Mouse (Mus musculus) frontal cortex, postnatal 14 days (tissue): Measurements from ENCODE around the gene Gm21969.

Experiments
- DNase-seq, 2 experiments: peaks; one replicate each; pipeline ENCODE4 v3.0.0; 2022; ENCODE audit warnings: low spot score in 2 of 2

Gene Gm21969

DNA sequence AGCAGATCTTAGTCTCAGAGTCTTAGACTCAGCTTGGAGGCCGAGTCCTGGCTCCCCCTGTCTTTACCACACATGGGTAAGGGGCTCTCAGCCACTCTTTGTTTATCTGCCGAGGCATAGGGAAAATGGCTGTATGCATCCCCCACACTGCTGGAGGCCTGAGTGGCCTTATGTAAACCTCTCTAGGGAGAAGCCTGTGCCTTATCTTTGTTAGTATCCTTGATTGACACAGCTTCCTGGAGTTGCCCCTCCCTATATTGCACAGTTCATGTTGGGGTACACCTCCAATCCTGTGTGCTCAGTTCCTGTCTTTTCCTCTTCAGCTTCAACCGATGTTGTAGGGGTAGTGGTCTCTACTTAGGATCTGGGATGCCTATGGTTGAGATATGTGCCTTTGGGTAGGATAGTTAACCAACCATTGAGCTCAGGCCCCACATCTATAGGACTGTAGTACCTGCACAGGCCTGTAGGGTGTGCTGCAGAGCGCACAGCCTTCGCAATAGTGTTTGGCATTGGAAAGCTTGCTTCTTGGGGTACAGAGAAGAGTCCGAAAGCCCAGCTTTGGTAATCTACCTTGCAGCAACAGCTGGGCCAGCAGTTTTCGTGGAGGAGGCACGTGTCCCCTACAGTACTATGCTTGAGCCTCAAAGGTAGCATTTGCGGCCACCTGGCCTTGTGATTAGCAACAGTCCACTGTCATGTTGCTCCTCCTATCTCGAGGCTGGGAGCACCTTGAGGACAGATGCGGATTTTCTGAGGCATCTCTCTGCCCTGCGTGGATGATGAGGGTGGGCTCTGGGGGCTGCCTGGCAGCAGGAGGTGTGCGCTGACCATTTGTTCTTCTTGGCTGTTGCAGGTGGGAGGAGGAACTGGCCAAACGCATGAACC lies at the start of gene Gm21969:
TSS of gene Gm21969 (plus strand) at position 830 of the 888 bp plus-strand sequence.
- peak in 1 of 2 experiments; percentile 49 for DNase-seq

DNA sequence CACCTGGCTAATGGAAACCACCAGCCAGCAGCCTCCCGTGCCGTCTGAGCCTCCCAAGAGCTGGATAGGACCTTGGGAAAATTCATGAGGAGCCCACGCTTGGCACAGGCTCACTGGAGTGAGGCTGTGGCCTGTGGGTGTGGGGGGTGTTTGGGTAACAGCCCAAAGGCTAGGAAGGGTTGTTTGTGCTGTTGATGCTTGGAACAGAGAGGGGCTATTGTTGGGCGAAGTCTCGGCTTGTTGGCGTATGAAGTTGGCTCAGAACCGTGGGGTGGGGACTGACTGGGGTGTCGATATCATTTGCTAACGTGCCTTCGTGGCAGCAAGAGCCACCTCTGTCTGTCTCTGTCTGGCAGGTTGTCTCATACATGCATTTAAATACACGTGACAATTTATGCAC lies 47.8 kb upstream of the Gm21969 start:
- DNase-seq, result no peak

DNA sequence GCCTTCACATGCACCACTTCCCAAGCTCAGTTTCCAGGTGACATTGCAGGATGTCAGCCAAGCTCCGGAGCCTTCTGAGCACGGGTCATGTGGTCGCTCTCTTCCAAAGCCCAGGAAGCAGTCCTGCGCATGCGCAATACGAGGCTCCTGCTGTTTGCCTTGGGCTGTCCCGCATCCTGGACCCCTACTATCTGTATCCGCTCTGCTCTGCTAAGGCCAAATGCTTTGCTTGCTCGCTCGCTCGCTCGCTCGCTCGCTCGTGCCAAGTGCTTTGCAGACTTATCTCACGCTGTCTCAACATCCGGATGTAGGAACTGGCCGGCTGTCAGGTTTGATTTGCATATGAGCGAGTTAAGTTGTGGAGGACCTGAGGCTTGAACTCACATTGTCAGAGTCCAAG lies 47.0 kb upstream of the Gm21969 start:
- DNase-seq, result no peak

DNA sequence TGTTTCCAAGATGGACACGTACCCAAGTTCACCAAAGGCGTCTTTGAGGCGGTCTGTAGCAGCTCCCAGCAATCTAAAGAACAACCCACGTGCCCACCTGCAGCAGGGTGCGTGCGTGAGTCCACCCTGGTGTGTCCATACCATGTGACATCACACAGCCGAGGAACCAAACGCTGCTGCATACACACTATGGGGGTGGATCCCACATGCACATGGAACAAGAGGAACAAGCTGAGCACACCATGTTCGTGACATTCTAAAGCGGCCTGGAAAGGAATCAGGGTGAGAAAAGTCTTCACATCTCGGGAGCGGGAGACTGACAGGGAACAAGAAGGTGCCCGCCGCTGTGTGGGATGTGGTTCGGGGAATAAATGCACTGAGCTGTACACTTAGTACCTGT lies 34.6 kb upstream of the Gm21969 start:
- DNase-seq, result no peak

DNA sequence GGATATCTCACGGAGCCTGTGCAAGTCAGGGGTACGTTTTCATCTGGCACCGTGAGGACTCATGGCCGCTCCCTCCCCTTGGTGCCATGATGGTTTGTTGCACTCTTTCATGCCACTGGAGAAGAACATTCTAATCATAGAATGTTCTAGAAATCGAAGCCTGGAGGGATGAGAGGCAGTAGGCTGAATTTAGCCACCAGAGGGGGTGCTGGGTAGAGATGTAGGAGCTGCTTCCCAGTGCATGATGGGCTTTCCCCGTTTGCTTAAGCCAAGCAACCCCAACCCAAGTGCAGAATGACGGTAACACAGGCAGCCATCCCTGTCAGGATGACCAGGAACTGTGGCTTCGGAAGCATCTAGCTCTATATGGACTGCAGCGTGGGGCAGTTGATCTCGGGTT lies 32.2 kb upstream of the Gm21969 start:
- DNase-seq, result no peak

DNA sequence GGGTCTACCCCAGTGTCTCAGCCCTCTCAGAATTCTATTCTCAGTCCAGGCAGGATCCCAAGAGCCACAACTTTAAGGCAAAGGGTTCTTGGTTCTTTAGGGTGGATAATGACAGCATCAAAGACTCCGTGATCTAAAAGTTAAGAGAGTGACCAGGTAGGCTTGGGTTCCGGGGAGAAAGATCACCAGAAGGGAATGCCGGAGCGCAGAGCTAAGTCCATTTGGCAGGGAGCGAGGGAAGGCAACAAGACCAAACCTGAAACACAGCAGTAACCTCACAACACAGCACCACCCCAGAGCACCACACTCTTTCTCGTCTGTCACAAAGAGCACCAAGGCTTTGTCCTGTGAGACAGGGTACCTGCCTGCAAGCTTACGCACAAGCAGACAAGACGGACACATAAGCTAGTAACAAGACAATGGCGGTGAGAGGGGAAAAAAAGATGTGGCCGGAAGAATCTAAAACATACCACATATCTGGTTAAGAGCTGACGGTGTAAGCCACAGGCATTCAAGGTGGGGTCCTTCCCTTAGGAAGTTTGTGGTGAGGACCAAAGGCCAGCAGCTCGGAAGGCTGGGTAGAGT lies 30.0 kb upstream of the Gm21969 start:
- DNase-seq, result no peak

DNA sequence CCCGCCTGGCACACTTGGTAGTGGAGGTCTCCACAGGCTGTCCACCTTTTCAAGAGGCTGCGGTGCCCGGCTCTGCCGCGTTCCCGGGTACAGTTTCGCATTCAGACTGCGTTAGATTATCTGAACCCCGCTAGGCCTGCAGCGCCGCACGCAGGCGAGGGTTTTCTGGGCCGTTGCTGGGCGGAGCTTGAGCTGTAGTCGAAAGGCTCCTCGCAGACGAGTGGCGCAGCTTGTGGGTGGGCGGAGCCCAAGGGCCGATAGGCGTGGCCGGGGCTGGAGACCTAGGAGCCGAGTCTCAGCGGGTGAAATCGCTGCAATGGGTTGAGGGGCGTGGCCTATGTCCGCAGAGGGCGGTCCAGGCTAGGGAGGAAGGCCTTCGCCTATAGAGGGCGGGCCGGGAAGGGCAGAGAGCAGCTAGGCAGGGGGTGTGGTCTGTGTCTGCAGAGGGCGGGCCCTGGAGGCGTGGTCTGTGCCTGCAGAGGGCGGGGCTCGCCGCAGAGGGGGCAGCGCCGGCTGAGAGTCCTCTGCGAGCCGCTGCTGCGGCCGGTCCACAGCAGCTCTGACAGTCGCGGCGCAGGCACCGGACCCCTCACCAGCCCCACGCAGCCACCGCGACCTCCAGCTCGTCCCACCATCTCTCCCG lies 28.7 kb upstream of the Gm21969 start:
- peak; percentile 96 to 97 for DNase-seq

DNA sequence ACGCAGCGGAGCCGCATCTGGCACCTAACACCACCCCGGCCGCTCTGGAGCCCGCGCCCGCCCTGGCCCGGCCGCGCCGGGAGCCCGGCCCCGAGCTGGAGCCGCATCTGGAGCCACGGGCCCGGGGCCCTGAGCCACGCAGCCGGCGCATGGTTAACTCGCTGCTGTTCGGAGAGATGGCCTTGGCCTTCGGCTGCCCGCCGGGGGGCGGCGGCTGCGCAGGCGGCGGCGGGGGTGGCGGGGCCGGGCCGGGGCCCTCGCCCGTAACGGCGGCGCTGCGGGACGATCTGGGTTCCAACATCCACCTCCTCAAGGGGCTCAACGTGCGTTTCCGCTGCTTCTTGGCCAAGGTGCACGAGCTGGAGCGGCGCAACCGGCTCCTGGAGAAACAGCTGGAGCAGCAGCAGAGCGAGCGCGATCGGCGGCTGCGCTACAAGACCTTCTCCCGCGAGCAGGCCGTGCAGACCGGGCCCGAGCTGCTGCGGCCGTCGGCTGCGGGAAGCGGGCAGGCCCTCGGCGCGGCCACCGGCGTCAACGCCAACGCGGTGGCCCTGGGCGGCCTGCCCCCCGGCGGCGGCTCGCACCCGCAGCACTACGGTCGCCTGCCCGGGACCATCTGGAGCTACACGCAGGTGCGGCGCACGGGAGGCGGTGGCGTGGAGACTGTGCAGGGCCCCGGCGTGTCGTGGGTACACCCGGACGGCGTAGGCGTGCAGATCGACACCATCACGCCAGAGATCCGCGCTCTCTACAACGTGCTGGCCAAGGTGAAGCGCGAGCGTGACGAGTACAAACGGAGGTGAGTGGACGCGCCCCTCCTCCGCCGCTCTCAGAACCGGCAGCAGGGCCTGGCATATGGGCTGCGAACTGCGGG lies 27.9 kb upstream of the Gm21969 start:
- peak in 1 of 2 experiments; percentile 50 for DNase-seq

DNA sequence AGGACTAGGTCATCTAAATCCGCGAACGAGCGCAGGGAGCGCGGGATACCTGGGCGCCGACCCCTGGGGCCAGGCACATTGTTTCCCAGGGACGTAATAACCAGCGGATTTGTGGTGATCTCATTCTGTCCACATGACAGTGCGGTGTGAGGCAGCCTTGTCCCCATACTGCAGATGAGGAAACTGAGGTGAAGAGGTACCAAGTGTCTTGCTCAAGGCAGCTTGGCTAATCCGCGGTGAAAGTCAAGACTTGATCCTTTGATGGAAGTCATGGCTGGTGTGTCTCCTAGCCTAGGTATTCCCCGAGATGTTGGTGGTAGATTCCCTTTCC lies 27.3 kb upstream of the Gm21969 start:
- DNase-seq, result no peak

DNA sequence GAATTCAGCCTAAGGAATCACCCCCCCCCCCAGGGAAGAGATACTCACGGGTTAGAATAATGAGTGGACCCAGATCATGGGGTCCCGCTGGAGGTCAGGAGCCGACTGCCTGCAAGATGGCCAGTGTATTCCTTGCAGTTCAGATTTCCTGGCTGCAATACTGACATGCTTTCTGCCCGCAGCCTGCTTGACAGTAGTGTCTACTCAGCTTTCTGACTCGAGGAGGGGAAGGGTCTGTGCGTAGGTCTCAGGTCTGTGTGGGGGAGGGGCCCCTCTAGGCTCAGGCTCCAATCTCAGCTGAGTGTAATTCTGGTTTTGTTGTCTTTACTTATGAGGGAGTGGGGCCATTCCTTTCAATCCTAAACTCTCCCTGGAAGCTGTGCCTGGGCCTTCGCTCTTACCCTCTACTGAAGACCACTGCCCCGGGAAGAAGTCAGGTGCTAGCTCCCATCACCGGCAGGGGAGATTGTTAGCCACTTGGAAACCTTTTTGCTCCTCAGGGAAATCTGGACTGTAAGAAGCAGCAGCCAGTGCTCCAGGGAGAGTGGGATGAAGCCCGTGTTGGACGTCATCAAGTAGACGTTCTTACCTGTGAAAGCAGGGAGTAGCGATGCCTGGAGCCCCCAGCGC lies 26.6 kb upstream of the Gm21969 start:
- no peak for DNase-seq

DNA sequence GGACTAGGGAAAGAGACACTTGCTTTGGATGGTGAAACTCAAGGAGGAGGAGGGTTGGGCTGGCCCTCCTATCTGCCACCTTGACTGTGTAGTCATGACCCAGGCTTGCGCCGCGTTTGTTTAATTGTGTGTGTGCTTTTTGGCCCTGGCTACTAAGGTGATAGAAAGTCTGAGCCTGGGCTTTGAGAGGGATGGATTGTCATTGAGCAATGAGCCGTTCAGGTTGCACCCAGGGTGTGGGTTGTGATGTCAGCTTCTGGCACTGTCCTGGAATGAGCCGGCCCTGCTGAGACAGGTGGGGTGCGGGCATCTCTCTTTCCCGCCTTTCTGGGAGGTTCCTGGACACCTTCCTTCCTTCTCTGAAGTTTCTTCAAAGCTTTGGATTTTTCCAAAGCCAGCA lies 26.0 kb upstream of the Gm21969 start:
- no peak for DNase-seq

DNA sequence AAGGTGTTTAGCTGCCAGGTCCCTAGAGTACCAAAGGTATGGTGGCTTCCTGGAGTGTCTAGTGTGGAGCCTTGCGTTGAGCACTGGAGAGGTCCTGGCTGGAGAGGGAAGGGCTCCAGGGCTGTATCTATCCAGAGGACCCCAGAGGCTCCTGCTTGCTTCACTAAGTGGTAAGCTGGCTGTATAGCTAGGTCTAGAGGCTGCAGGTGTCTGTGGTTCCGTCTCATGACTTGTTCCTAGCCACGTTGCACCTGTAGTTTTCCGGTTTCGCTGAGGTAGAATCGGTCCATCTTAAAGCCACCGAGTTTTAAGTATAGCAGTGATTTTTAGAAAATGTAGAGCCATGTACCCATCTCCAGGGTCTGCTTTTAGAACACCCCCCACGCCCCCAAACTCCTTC lies 24.6 kb upstream of the Gm21969 start:
- DNase-seq, result no peak

DNA sequence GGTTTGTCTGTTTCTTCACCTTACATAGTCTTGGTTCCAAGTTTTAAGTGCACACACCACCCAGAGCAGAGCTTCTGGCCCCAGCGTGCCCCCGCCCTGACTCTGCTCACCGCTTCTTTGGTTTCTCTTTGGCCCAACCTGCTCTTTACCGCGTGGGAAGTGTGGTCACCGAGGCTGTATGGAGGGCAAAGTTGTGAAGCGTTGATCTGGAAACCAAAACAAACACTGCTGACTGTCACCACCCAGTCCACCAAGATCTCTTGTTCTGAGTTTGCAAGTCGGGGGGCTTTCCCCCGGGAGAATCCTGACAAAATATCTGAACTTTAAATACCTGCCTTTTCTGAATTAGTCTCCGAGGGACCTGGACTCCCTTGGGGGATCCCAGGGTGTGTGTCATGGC lies 24.0 kb upstream of the Gm21969 start:
- DNase-seq, result no peak

DNA sequence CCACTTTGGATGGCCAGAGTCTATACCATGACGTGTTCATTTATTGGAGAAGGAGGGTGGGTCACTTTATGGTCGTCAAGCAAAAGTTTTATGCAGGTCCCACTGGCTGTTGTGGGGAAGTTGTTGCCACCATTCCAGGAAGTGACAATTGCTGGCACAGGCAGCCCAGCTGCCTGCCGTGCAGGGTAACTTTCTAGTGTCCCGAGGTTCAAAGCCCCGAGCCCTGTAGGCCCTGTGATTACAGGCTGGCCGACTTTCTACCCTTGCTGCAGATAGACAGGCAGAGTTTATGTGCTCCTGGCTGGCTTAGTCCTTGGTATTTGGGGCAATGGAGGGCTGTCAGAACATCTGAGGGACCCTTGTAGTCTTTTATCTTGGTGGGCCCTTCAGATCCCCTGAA lies 23.5 kb upstream of the Gm21969 start:
- DNase-seq, result no peak

DNA sequence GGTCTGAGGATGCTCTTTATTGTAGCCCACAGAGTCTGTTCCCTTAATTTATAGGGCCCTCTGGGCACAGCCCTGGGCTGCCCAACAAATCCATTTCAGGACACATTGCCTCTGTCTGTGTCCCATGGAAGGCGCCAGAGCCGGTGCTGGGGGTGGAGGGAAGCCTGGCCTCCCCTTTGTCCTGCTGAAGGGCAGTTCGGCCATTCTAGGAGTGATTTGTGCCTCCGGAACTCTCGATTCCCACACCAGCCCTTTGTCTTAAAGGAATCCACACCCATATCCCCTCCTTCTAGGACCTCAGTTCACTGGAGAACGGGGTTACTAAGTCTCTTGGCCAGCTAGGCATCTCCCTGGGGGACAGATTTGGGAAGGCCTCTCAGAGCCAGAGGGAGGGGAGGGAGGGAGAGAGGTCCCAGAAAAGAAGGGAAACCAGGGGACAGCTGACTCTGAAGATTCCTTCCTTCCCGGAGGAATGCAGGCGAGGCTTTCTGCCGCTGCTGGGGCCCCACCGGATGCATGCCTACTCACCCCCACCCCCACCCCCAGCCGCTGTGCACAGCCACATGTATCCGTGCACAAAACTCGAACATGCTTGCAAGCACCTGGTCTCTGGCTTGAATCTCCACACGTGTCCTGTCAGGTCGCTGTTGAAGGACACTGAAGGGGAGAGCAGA lies 22.2 kb upstream of the Gm21969 start:
- DNase-seq, result no peak

DNA sequence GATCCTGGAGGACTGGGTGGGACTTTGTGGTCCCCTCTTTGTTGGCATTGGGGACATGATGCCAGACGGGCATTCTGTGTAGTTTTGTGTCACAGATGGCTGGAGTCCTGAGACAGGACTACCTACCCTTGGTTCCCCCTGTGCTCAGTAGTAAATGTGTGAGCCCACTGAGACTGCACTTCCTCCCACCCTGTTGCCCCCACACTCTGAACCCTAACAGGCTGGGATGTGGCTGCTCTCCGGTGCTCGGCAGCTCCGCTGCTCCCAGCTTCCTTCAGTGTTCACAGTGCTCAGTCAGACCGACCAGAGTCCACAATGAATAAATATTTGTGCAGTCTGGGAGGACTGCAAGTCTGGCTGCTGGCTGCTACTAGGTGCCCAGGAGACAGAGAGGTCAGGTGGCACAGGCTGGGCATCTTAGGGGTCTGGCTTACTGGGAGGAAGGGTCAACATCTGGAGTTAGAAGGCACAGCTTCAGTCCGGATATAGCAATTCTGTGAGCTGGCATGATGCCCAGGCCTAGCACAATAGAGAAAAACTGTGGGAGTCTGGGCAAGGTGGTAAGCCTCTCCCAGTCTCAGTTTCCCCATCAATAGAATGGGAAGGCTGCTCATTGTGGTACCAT lies 21.4 kb upstream of the Gm21969 start:
- no peak for DNase-seq

DNA sequence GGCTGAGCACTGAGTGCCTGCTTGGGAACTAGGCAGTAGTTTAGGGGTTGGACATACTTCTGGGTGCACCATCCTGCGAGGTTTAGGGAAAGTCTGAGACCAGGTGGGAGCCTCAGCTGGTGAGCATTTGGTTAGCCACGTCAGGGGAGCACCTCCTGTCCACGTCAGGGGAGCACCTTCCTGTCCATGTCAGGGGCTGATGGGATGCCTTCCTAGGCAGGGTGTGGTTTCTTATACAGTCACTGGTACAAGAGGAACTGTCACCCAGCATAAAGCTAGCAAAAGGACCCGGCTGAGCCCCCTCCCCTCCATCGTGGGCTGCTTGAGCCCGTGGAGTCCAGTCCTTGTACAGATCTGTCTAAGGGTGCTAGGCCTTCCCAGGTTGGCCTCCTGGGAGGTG lies 20.6 kb upstream of the Gm21969 start:
- no peak for DNase-seq

DNA sequence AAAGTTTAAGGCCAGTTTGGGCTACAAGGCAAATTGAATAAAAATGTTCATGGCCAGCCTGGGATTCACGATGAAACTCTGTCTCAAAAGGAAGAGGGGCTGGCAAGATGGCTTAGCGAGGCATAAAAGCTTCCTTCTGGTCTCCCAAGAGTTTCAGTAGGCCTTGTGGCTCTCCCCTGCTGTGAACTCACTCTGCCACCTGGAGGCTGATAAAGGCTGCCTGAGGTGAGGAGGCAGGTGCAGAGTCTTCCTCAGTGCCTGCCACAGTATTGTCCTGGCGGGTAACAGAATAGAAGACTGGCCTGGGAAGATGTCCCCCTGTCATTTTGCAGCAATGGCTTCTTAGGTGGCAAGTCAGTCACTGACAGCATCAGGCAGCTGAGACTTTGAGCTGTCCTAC lies 20.1 kb upstream of the Gm21969 start:
- no peak for DNase-seq

DNA sequence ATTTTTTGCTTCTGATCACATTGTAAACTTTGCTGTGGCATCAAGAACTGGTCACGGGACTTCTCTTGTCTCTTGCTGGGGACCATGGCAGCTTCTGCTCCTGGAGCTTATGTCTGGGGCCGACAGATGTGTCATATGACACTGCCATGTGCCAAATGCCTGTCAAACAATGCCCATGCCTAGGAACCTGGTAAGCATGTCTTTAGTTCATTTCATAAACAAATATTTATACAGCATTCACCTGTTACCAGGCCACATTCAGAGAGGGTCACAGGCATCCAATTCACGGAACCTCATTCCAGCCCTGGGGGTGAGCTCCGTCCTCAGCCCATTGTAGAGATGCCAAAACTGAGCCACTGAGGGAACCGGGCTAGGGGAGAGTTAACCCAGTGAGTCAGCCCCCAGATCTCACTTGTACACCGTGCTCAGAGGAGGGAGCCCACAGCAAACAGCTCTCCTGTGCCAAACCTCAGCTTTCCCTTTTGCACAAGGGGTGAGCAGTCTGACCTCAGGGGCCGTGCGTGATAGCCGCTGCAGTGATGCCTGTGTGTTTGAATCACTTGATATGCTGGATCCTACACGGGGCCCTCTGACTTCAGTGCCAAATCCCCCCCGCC lies 19.2 kb upstream of the Gm21969 start:
- DNase-seq, result no peak

DNA sequence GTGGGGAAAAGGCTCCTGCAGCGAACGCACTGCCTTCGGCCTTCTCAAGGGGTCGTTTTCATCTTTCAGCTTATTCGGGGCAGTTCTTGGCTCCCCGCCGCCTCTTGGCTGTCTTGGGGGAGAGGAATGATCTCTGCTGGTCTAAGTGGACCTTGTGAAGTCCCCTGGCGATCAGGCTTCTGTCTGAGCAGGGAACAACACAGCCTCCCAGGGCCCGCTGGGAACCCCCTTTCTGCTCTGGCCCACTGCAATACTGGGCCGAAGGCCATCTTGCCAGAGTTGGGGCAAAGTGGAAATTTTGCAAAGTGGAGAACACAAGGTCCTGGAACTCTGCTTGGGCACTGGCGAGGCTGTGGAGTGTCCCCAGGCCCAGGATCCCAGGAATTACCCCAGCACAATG lies 18.3 kb upstream of the Gm21969 start:
- DNase-seq, result no peak
